Mouse (Mus musculus) cortical plate, adult 2 months (tissue): ENCODE data around the gene Agpat2.

Experiments
- CTCF ChIP-seq: fragments of 200-500 bp; IDR thresholded peaks from 2 replicates; pipeline ENCODE4 v1.5.1; 2011; ENCODE audit warnings: mild to moderate bottlenecking, control low read depth, low read length; ENCODE audit not compliant: insufficient read depth; ENCODE audit errors: extremely low read depth
- POLR2A ChIP-seq: fragments of 200-500 bp; IDR thresholded peaks from 2 replicates; pipeline ENCODE4 v1.6.1; 2011; ENCODE audit warnings: mild to moderate bottlenecking, low read length, control low read depth; ENCODE audit not compliant: insufficient read depth; ENCODE audit errors: extremely low read depth

DNA sequence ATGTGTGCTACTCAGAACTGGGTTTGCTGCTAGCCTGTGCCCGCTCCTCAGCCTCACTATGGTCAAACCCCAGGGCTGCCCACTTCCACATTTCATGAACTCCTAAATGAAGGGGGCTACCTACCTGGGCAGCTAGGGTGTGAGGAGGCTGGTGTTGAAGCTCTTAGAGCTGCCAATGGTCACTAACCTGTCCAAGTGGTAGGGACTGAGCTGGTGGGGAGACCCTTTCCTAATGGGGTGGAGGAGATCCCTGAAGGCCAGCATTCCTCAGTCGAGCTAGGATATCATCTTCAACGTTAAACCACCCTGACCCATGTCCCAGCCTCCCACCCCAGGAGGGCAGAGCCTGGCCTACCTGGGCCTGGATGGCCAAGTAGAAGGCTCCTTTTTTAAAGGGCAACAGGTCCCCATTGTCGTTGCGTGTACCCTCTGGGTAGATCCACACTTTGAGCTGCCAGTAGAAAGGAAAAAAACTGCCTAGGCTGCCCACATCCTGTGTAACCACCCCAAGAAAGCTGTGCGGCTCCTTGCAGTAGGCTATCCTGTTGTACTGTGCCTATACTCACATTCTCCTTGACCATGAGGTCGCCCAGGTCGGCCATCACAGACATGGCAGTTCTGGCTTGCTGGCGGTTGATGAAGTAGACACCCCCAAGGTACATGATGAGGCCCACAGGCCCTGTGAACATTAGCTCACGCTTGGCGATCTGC lies 8.3 kb downstream of the Agpat2 start:
- TF ChIP-seq POLR2A, result no peak
- no peak for TF ChIP-seq CTCF
